Mouse (Mus musculus) gastrocnemius, postnatal 14 days (tissue): ENCODE measurements at regions not wholly inside any gene's neighbourhood (a gene's known extent, or its start where the extent isn't known, plus 50 kb on each side); places are given as distances from the start of the nearest gene placed in this dataset.

Experiments used
- DNase-seq: peaks from one replicate; pipeline ENCODE4 v3.0.0; 2021; ENCODE audit warnings: mixed read lengths
- intact Hi-C: fragments of 180-260 bp; cut with DNase I; formaldehyde crosslinking; loops from one replicate; pipeline ENCODE4 v1.15.1; 2025; ENCODE audit warnings: low total_unique reads

DNA sequence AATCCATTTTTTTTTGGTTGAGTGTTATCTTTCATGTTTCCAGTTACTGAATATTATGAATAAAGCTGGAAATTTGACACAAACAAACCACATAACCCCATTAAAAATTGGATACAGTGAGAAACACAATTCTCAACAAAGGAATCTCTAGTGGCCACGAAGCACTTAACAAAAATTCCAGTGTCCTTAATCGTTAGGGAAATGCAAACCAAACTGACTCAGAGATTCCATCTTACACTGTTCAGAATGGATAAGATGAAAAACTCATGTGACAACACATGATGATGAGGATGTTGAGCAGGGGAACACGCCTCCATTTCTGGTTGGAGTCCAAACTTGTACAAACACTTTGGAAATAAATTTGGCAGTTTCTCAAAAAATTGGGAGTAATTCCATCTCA lies 57.3 kb downstream of the Tktl2 start:
- intact Hi-C loops, result no loop called here
- no peak for DNase-seq

DNA sequence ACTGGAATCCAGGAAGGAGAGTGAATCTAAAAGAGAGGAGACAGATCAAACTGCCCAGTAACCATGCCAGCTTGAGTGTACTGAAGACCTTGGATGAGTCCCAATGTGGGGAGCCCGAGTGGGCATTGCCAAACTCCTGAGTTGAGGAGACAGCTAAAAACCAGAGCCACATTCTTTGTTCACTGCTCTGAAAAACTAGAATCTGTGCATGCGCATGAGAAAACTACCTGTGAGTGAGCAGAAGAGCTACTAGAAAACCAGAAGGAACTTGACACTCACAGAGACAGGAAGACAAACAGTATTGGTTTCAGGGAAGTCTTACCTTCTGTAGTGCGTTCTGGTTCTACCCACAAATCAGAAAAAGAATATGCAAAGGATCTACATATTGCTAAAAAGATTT lies 74.6 kb downstream of the Tktl2 start:
- no peak for DNase-seq
- intact Hi-C loops, result loop anchor here (2.0 kb wide), 1 partner anchor 25 kb away; no protein-coding TSS in a partner anchor

DNA sequence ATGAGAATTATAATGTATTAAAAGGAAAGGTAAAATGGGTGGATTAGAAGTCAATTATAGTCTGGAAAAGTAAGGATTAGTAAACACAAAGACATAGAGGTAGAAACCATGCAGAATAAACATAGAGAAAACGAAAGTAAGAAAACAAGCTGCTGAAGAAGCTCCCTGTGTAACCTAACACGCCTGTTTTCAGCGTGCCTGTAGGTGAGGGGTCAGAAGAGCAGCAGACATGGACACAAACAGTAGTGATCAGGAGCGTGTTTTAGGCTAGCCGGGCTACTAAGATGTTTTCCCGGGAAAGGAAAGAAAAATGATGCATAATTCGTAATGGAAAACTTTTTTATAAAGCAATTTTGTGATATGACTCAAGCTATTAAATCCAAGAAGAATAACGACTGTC lies 75.3 kb downstream of the Tktl2 start:
- DNase-seq, result no peak
- intact Hi-C loops, result loop anchor here (2.0 kb wide), 1 partner anchor 24 kb away; no protein-coding TSS in a partner anchor

DNA sequence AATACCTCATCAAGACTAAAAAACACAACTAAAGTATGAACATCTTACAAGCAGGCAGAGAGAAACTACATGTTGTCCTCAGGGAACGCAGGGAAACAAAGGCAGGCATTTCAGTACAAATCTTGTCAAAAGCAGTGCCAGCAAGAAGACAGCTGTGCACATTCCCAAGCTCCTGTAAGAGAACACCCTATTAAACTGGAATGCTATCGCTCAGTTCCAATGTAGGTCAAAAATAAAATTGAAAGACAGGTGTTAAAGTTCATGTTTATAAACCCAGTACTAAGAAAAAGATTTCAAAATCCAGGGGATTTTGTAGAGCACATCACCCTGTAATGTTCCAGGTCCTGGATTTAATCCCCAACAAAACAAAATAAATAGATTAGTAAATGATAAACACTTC lies 75.7 kb downstream of the Tktl2 start:
- no peak for DNase-seq
- intact Hi-C loops, result loop anchor here (2.0 kb wide), 1 partner anchor 24 kb away; no protein-coding TSS in a partner anchor

DNA sequence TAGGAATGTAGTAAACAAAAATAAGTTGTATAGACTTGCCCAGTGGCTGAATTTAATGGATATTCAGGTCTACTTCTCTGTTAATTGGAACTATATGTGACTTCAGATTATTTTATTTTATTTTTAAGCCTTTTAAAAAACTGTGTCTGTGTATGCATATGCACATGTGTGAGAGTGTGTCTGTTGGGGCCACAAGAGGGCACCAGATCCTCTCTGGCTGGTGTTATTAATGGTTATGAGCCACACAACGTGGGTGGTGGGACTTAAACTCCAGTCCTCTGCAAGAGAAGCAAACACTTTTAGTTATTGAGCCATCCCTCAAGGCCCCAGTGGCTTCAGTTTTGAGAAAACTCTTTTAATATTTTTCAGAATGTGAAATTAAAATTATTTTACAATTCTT lies 77.9 kb downstream of the Tktl2 start:
- no peak for DNase-seq
- intact Hi-C loops, result no loop called here

DNA sequence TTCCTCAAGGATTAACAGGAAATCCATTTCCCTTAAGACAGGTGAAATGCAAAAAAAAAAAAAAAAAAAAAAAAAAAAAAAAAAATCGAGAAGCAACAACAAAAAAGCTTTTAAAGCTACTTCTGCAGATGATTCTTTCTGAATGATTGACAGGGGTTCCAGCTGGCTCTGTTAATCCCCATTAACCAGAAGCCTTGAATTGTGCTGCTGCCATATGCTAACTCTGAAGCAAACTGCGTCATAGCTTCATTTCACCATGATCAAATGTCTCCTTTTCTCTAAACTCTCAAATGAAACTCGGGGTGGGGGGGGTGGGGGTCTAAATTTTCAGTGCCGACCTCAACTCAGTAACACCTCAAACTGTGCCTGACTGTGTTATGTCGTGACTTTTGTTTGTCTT lies 80.7 kb downstream of the Npy5r start:
- no peak for DNase-seq
- intact Hi-C loops, result no loop called here

DNA sequence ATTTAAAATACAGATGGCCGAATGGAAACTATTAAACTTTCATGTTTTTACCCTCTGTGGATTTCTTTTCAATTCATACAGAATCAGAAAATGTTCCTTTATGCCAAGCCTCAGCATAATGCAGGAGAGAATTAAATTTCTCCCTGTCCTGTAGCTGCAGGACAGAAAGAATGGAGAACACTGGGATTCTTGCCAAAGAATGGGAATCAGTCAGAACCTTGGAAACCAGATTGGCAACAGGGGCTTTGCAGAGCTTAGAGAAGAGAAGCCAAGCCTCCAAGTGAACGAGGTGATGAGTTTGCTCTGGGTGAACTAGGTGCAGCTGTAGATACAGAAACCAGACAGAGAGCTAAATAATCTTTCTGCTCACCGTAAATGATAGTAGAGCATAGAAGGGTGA lies 64.6 kb downstream of the Npy5r start:
- DNase-seq, result no peak
- intact Hi-C loops, result no loop called here

DNA sequence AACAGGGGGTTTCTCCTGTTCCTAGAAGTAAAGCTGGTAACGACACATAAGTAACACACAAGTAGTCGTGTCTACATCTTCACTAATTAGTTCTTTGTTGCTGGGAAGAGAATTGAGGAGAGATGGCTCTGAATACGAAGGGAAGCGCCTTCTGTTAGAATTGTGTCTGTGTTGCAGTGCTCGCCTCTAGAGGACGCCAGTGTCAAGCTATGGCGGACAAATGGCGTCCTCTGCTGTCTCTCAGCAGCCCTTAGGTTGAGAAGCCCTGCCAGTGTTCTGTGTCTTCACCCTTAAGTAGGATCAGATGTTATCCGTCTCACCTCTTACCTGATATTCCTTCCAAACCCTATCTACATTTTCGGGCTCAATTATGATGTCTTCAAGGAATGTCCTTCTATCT lies 64.1 kb downstream of the Npy5r start:
- no peak for DNase-seq
- intact Hi-C loops, result no loop called here
